Mouse (Mus musculus) left cerebral cortex, adult 2 months (tissue): ENCODE data around the gene Oxa1l. TPM values are rescaled to one million over a fixed set of nuclear protein-coding genes. Genes with fewer than 3 reads are reported as not detected.
A peak's percentile ranks its signal among the peaks of the same experiment; 100 is the strongest.

Experiments used
- DNase-seq, 2 experiments: peaks; one replicate each; pipeline ENCODE4 v3.0.0; 2021 to 2022; ENCODE audit warnings: low spot score in 2 of 2, mixed read lengths in 1 of 2; ENCODE audit errors: extremely low spot score in 1 of 2
- H3K27ac ChIP-seq: fragments of 200-600 bp; 2 replicates; pipeline ENCODE4 v1.8.1; 2022
- H3K4me3 ChIP-seq: fragments of 200-600 bp; 2 replicates; pipeline ENCODE4 v1.8.1; 2022
- CTCF ChIP-seq: fragments of 200-600 bp; IDR thresholded peaks from 2 replicates; pipeline ENCODE4 v1.8.1; 2022; ENCODE audit warnings: antibody characterized with exemption, mild to moderate bottlenecking, moderate library complexity
- intact Hi-C: fragments of 180-260 bp; cut with DNase I; formaldehyde crosslinking; loops from one replicate; pipeline ENCODE4 v1.15.1; 2025
- total RNA-seq, 2 experiments: library from RNA; stranded (reverse); gene quantifications; 2 replicates each; pipeline ENCODE4 v1.2.3; 2021

Oxa1l gene
- total RNA-seq, 2 experiments from 2014 or later, result 49.1 to 51.1 TPM

- Histone ChIP-seq H3K27ac (no peak overlapping the region), H3K4me3 (no peak overlapping the region)
- DNase-seq, result no peak
- intact Hi-C loops, result no loop called here
- no peak for TF ChIP-seq CTCF
Observed at GRCm38 (mm10) chr14:54398921-54399382, 38.3 kb downstream of the Oxa1l start.

GRCm38 (mm10) chr14:54401723-54402122, 41.1 kb downstream of the Oxa1l start:
- intact Hi-C loops, result no loop called here
- H3K27ac ChIP-seq, result no peak overlapping the region
- no peak overlapping the region for H3K4me3 ChIP-seq
- TF ChIP-seq CTCF, result no peak
- DNase-seq, result no peak

- no peak overlapping the region for H3K4me3 ChIP-seq
- no peak; the same call in none of the 2 replicates for TF ChIP-seq CTCF
- intact Hi-C loops, result no loop called here
- DNase-seq, result no peak
- no peak overlapping the region for H3K27ac ChIP-seq
Observed at GRCm38 (mm10) chr14:54408336-54409056, 47.9 kb downstream of the Oxa1l start.

GRCm38 (mm10) chr14:54409057-54409645, 48.5 kb downstream of the Oxa1l start:
- DNase-seq, result no peak
- H3K27ac ChIP-seq, result no peak overlapping the region
- intact Hi-C loops, result no loop called here
- H3K4me3 ChIP-seq, result no peak overlapping the region
- no peak for TF ChIP-seq CTCF

- no peak for DNase-seq
- TF ChIP-seq CTCF, result no peak
- Histone ChIP-seq H3K27ac (0 out of 2 replicates have a peak overlapping the region, but pooled peaks have one; percentile 15), H3K4me3 (no peak overlapping the region)
- intact Hi-C loops, result loop anchor here (5.0 kb wide), 1 partner anchor 158 kb away; the partner anchor contains the start of genes Abhd4 and Dad1
Observed at GRCm38 (mm10) chr14:54409980-54410810, 49.6 kb downstream of the Oxa1l start.

GRCm38 (mm10) chr14:54412000-54412576, 51.5 kb downstream of the Oxa1l start:
- intact Hi-C loops, result loop anchor here (1.0 to 5.0 kb wide), 3 partner anchors 160 to 347 kb away; partner anchors contain the start of genes Abhd4 and Dad1
- TF ChIP-seq CTCF, result no peak
- Histone ChIP-seq H3K27ac (no peak overlapping the region), H3K4me3 (no peak overlapping the region)
- DNase-seq, result no peak

- intact Hi-C loops, result loop anchor here (1.0 to 5.0 kb wide), 3 partner anchors 160 to 348 kb away; partner anchors contain the start of genes Abhd4 and Dad1
- no peak overlapping the region for H3K4me3 ChIP-seq
- peak; percentile 90 for TF ChIP-seq CTCF
- DNase-seq, result peak; percentile 32 to 59
- H3K27ac ChIP-seq, result no peak overlapping the region
Observed at GRCm38 (mm10) chr14:54412629-54413170, 52.1 kb downstream of the Oxa1l start.

GRCm38 (mm10) chr14:54413877-54414700, 53.5 kb downstream of the Oxa1l start:
- DNase-seq, result no peak
- Histone ChIP-seq H3K27ac (no peak overlapping the region), H3K4me3 (no peak overlapping the region)
- no peak for TF ChIP-seq CTCF
- intact Hi-C loops, result loop anchor here (2.0 to 5.0 kb wide), 2 partner anchors 162 to 349 kb away; partner anchors contain the start of genes Abhd4 and Dad1

- no peak for TF ChIP-seq CTCF
- intact Hi-C loops, result no loop called here
- DNase-seq, result no peak
Observed at GRCm38 (mm10) chr14:54415241-54416020, 54.8 kb downstream of the Oxa1l start.

More at GRCm38 (mm10) chr14:54415241-54416020, 54.8 kb downstream of the Oxa1l start:
- no peak overlapping the region for H3K27ac ChIP-seq
- H3K4me3 ChIP-seq, result no peak overlapping the region
